Mouse (Mus musculus): ENCODE data around the gene Irgm1.
"Not testable (repeated sequence)": the region's sequence is repeated elsewhere in the genome, so short reads cannot be mapped to it uniquely, and the experiment has no call there.

Irgm1 gene

GRCm38 (mm10) chr11:48871201-48871772 lies at the start of gene Irgm1:
Irgm1 (minus strand) TSS chr11:48871683.
- peak; percentile 80 for DNase-seq

GRCm38 (mm10) chr11:48918380-48918779 lies 46.9 kb upstream of the Irgm1 start:
- DNase-seq = no peak

GRCm38 (mm10) chr11:48913611-48914010 lies 42.1 kb upstream of the Irgm1 start:
- DNase-seq = no peak

GRCm38 (mm10) chr11:48908459-48908858 lies 37.0 kb upstream of the Irgm1 start:
- DNase-seq = no peak

GRCm38 (mm10) chr11:48902021-48902420 lies 30.5 kb upstream of the Irgm1 start, which contains the start of gene Gm5431:
Gm5431 (minus strand) TSS chr11:48902214.
- no peak for DNase-seq

- DNase-seq = not testable (repeated sequence)
These were observed 30.1 kb upstream of the Irgm1 start for GRCm38 (mm10) chr11:48901567-48901930.

GRCm38 (mm10) chr11:48900654-48901566 lies 29.4 kb upstream of the Irgm1 start:
- not testable (repeated sequence) for DNase-seq

- DNase-seq = no peak
These were observed 27.4 kb upstream of the Irgm1 start for GRCm38 (mm10) chr11:48898812-48899431.

- DNase-seq = no peak
These were observed 5.2 kb upstream of the Irgm1 start for GRCm38 (mm10) chr11:48876680-48877079.

GRCm38 (mm10) chr11:48875343-48875837 lies 3.9 kb upstream of the Irgm1 start:
- DNase-seq = not testable (repeated sequence)

- peak; percentile 76 for DNase-seq
These were observed 3.0 kb upstream of the Irgm1 start for GRCm38 (mm10) chr11:48874465-48874864.

- no peak for DNase-seq
These were observed 2.3 kb upstream of the Irgm1 start for GRCm38 (mm10) chr11:48873591-48874290.

GRCm38 (mm10) chr11:48872695-48873300 lies 1.3 kb upstream of the Irgm1 start:
- DNase-seq = peak; percentile 19

- peak; percentile 57 for DNase-seq
These were observed 496 bp upstream of the Irgm1 start for GRCm38 (mm10) chr11:48871817-48872541.

GRCm38 (mm10) chr11:48870781-48871180 lies 702 bp downstream of the Irgm1 start:
- DNase-seq = peak; percentile 21

GRCm38 (mm10) chr11:48869380-48870110 lies 1.9 kb downstream of the Irgm1 start:
- peak; percentile 40 for DNase-seq

GRCm38 (mm10) chr11:48866481-48866880 lies 5.0 kb downstream of the Irgm1 start:
- no peak for DNase-seq

GRCm38 (mm10) chr11:48863808-48864207 lies 7.7 kb downstream of the Irgm1 start:
- DNase-seq = no peak

GRCm38 (mm10) chr11:48862784-48863319 lies 8.6 kb downstream of the Irgm1 start:
- DNase-seq = no peak

- peak; percentile 69 for DNase-seq
These were observed 12.5 kb downstream of the Irgm1 start for GRCm38 (mm10) chr11:48859014-48859413.
